In genomic region chr6:116762333-116762732, GRCm38 (mm10) we compare ENCODE assay signal across 29 mouse cellular contexts. TPM values are rescaled to one million over a fixed set of nuclear protein-coding genes. Genes with fewer than 3 reads are reported as not detected.
DNase-seq lines count a peak whose midpoint lies in the region; ATAC-seq lines count a peak whose summit lies in the region.
"Had no signal": no experiment of that assay in that cellular context is flagged by ENCODE, and none has a peak within 500 bp of the region (broad histone marks: within the 10 kb centered on the region; RNA-seq: fewer than 3 reads in every experiment).

No protein-coding gene starts in this region.

- H3K9me3 ChIP-seq in midbrain, embryonic 10.5 days (replicated peaks), result no peaks in the 10 kb centered on the region
- no peaks in the 10 kb centered on the region for H3K9me3 ChIP-seq in midbrain, embryonic 15.5 days
- H3K9me3 ChIP-seq: limb, embryonic 13.5 days; liver, embryonic 12.5 days; neural tube, embryonic 15.5 days; stomach, embryonic 15.5 days had no signal

- H3K36me3 ChIP-seq in midbrain, embryonic 10.5 days, result no peaks in the 10 kb centered on the region
- no peaks in the 10 kb centered on the region for H3K36me3 ChIP-seq in midbrain, embryonic 15.5 days (replicated peaks)
- H3K36me3 ChIP-seq: limb, embryonic 13.5 days; liver, embryonic 12.5 days; neural tube, embryonic 15.5 days; stomach, embryonic 15.5 days had no signal

- no peak overlapping the region for H3K4me3 ChIP-seq in midbrain, embryonic 10.5 days
- H3K4me3 ChIP-seq in midbrain, embryonic 15.5 days, result no peak overlapping the region
- H3K4me3 ChIP-seq: limb, embryonic 13.5 days; liver, embryonic 12.5 days; neural tube, embryonic 15.5 days; stomach, embryonic 15.5 days had no signal

- H3K4me2 ChIP-seq in midbrain, embryonic 15.5 days, result no peak overlapping the region
- H3K4me2 ChIP-seq: heart, embryonic 11.5 days; limb, embryonic 13.5 days; liver, embryonic 12.5 days; neural tube, embryonic 15.5 days; stomach, embryonic 15.5 days had no signal

- peaks cover 5% of the 10 kb centered on the region; the same call in 1 of the 2 replicates for H3K27me3 ChIP-seq in midbrain, embryonic 10.5 days (ENCODE audit: low read depth, poor library complexity, severe bottlenecking)
- no peaks in the 10 kb centered on the region for H3K27me3 ChIP-seq in midbrain, embryonic 15.5 days (replicated peaks)
- H3K27me3 ChIP-seq: CH12.LX; liver, embryonic 12.5 days; neural tube, embryonic 15.5 days; stomach, embryonic 15.5 days had no signal

- peaks cover 8% of the 10 kb centered on the region for H3K4me1 ChIP-seq in midbrain, embryonic 10.5 days
- no peaks in the 10 kb centered on the region for H3K4me1 ChIP-seq in midbrain, embryonic 15.5 days
- H3K4me1 ChIP-seq: limb, embryonic 13.5 days; liver, embryonic 12.5 days; neural tube, embryonic 15.5 days; stomach, embryonic 15.5 days had no signal

- no peak overlapping the region for H3K27ac ChIP-seq in midbrain, embryonic 10.5 days (replicated peaks)
- no peak overlapping the region for H3K27ac ChIP-seq in midbrain, embryonic 15.5 days
- H3K27ac ChIP-seq: limb, embryonic 13.5 days; liver, embryonic 12.5 days; macrophage; neural tube, embryonic 15.5 days; stomach, embryonic 15.5 days had no signal

- intact Hi-C loops in heart, postnatal 10 days (cut with DNase I), result no loop called here

- DNase-seq in embryo, embryonic 10 days (ENCODE audit: low spot score), result peak; percentile 12
- no peak for DNase-seq in embryo, embryonic 9.5 days (ENCODE audit: extremely low spot score)
- DNase-seq in heart, adult 11 months, result peak; percentile 56
- DNase-seq in heart, postnatal 4 days, result no peak
- DNase-seq in midbrain, embryonic 10.5 days (ENCODE audit: low spot score), result peak; percentile 24
- peak; percentile 37 for DNase-seq in embryo, embryonic 11 days
- DNase-seq in heart, postnatal 10 days, result no peak
- DNase-seq: adrenal gland, adult 2 months; adrenal gland, postnatal 36 days; cerebellum, adult 8-10 months; cerebellum, postnatal 25 days; gastrocnemius, postnatal 25 days; heart, adult 18-20 months; kidney, adult 2 months; kidney, postnatal 4 days; liver, postnatal 0 days; right cerebral cortex, postnatal 25 days; thymus, adult 18-20 months; thymus, postnatal 25 days had no signal

- H3K9ac ChIP-seq in midbrain, embryonic 15.5 days, result no peak overlapping the region
- H3K9ac ChIP-seq: limb, embryonic 13.5 days; liver, embryonic 12.5 days; liver, postnatal 0 days; neural tube, embryonic 15.5 days; stomach, embryonic 15.5 days had no signal

- WGBS in midbrain, embryonic 10.5 days, result 40% methylated on average over 3 of the region's 3 CpGs
- WGBS in midbrain, embryonic 15.5 days, result 19% methylated on average over 3 of the region's 3 CpGs

- ATAC-seq in midbrain, embryonic 15.5 days (replicated peaks), result no peak
- ATAC-seq: activated CD4-positive, CD25-positive, alpha-beta regulatory T cell, adult 4 months; liver, embryonic 12.5 days; liver, postnatal 0 days had no signal

RNA-seq across cellular contexts. Expression of gene Tmem72, which starts 45.6 kb away (rescaled TPM):
- under 1 TPM; 0.17 to 0.29 TPM for total RNA-seq in heart, postnatal 4 days (2021)
- 0.02 and 0.06 TPM in 2 replicates for polyA plus RNA-seq in midbrain, embryonic 10.5 days (2016; fragmentation: Nextera tagmentation; extraction: Ambion mirVana)
- polyA plus RNA-seq in midbrain, embryonic 15.5 days (2015; fragmentation: Nextera tagmentation; extraction: Ambion mirVana), result 0.47 and 0.70 TPM in 2 replicates
- total RNA-seq in heart, postnatal 10 days (2021), result under 1 TPM; 0.02 TPM
- total RNA-seq: hematopoietic stem cell, adult 5-6 weeks had no signal
- polyA plus RNA-seq: liver, postnatal 0 days had no signal

Comparison
In these comparisons a context has a peak if more than half of its experiments do, and no peak if none do; other contexts are left out.
1. DNase-seq: peak in embryo, embryonic 10 days (single experiment), heart, adult 11 months (single experiment), midbrain, embryonic 10.5 days (single experiment) and embryo, embryonic 11 days (single experiment); none in embryo, embryonic 9.5 days (single experiment), heart, postnatal 4 days (single experiment) and heart, postnatal 10 days (0 of 2).